ENCODE assay signal across 8 mouse cellular contexts in the genomic region with DNA sequence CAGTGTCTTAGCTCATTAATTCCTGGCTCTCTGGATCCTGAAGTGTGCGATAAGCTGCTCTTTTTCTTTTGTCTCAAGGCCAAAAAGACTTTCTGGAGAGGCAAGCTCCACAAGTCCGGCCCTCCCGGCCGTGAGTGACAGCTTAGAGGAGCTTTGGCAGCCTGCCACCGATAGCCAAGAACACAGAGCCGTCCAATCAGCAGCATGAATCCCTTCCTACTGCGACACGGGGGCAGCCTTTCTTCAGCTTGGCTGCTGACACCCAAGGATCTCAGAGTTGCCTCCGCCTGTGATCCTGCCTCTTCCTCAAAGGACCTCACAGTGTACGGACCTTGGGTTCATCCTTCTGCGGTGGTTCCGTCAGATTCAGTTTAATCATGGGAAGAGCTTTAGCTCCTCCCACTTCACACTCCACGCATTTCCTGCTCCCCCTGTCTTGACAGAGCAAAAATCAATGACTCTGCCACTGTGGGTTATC. TPM values are rescaled to one million over a fixed set of nuclear protein-coding genes. Genes with fewer than 3 reads are reported as not detected.
DNase-seq lines count a peak whose midpoint lies in the region; ATAC-seq lines count a peak whose summit lies in the region.

No protein-coding gene starts in this region.

- H3K9me3 ChIP-seq in forebrain, embryonic 10.5 days = peaks cover 11% of the 10 kb centered on the region; the same call in 1 of the 2 replicates
- no peaks in the 10 kb centered on the region for H3K9me3 ChIP-seq in heart, embryonic 15.5 days (replicated peaks)
- H3K9me3 ChIP-seq in liver, embryonic 13.5 days (replicated peaks) = no peaks in the 10 kb centered on the region
- H3K9me3 ChIP-seq in stomach, embryonic 14.5 days (ENCODE audit: control insufficient read depth, low read depth, low read length) = no peaks in the 10 kb centered on the region

- H3K4me3 ChIP-seq in forebrain, embryonic 10.5 days = peak overlapping the region; percentile 48
- H3K4me3 ChIP-seq in heart, embryonic 15.5 days = peak overlapping the region; percentile 45
- H3K4me3 ChIP-seq in liver, embryonic 13.5 days (replicated peaks) = peak overlapping the region; percentile 45
- peak overlapping the region; percentile 15 for H3K4me3 ChIP-seq in stomach, embryonic 14.5 days (ENCODE audit: low read depth, low read length)

- peak overlapping the region; percentile 66 for H3K4me2 ChIP-seq in heart, embryonic 15.5 days
- peak overlapping the region; percentile 58 for H3K4me2 ChIP-seq in liver, embryonic 13.5 days
- peak overlapping the region; percentile 52 for H3K4me2 ChIP-seq in stomach, embryonic 14.5 days (replicated peaks; ENCODE audit: low read depth, low read length)

- H3K4me1 ChIP-seq in forebrain, embryonic 10.5 days = peaks cover 66% of the 10 kb centered on the region
- H3K4me1 ChIP-seq in heart, embryonic 15.5 days (replicated peaks) = peaks cover 41% of the 10 kb centered on the region
- H3K4me1 ChIP-seq in liver, embryonic 13.5 days (replicated peaks) = peaks cover 45% of the 10 kb centered on the region
- peaks cover 24% of the 10 kb centered on the region for H3K4me1 ChIP-seq in stomach, embryonic 14.5 days (ENCODE audit: control insufficient read depth, insufficient read depth, low read length)

- H3K9ac ChIP-seq in heart, embryonic 15.5 days = peak overlapping the region; percentile 39
- peak overlapping the region; percentile 49 for H3K9ac ChIP-seq in liver, embryonic 13.5 days
- H3K9ac ChIP-seq in stomach, embryonic 14.5 days (replicated peaks; ENCODE audit: low read depth, low read length) = no peak overlapping the region

- no peaks in the 10 kb centered on the region for H3K27me3 ChIP-seq in forebrain, embryonic 10.5 days (ENCODE audit: poor library complexity, severe bottlenecking)
- H3K27me3 ChIP-seq in heart, embryonic 15.5 days = no peaks in the 10 kb centered on the region
- no peaks in the 10 kb centered on the region for H3K27me3 ChIP-seq in liver, embryonic 13.5 days
- no peaks in the 10 kb centered on the region for H3K27me3 ChIP-seq in stomach, embryonic 14.5 days (ENCODE audit: control insufficient read depth, insufficient read depth, low read length)

- peak; percentile 83 for DNase-seq in CD4-positive helper T cell, adult 2 months (ENCODE audit: low read depth, low spot score)
- DNase-seq in c-Kit-negative CD71-positive TER-119-positive erythroid progenitor cells, embryonic 14.5 days (ENCODE audit: low read depth, low spot score) = peak; percentile 4
- DNase-seq in forebrain, embryonic 10.5 days (ENCODE audit: extremely low spot score, low spot score) = peak; percentile 91
- DNase-seq in kidney, postnatal 14 days = peak; percentile 98
- DNase-seq in liver, embryonic 13.5 days = peak; percentile 66
- DNase-seq in natural killer cell, adult 2 months (ENCODE audit: low spot score in 2 of 2) = peak; percentile 72 to 74

- peak overlapping the region; percentile 94 for H3K27ac ChIP-seq in forebrain, embryonic 10.5 days
- peak overlapping the region; percentile 93 for H3K27ac ChIP-seq in heart, embryonic 15.5 days
- H3K27ac ChIP-seq in liver, embryonic 13.5 days = peak overlapping the region; percentile 78
- H3K27ac ChIP-seq in stomach, embryonic 14.5 days (ENCODE audit: low read length) = peak overlapping the region; percentile 92

- ATAC-seq in heart, embryonic 15.5 days (replicated peaks; ENCODE audit: insufficient number of reproducible peaks, insufficient read depth, low FRiP score, low read depth) = peak; percentile 89
- ATAC-seq in liver, embryonic 13.5 days (ENCODE audit: low read depth) = peak; percentile 76
- peak; percentile 88 for ATAC-seq in stomach, embryonic 14.5 days (ENCODE audit: insufficient number of reproducible peaks, insufficient read depth, low FRiP score, low read depth)

- peaks cover 11% of the 10 kb centered on the region for H3K36me3 ChIP-seq in forebrain, embryonic 10.5 days (replicated peaks)
- H3K36me3 ChIP-seq in heart, embryonic 15.5 days = peaks cover 3% of the 10 kb centered on the region; the same call in 1 of the 2 replicates
- 0 out of 2 replicates have a peak, but pooled peaks cover 3% of the 10 kb centered on the region for H3K36me3 ChIP-seq in liver, embryonic 13.5 days
- no peaks in the 10 kb centered on the region for H3K36me3 ChIP-seq in stomach, embryonic 14.5 days (ENCODE audit: control insufficient read depth, insufficient read depth, low read length)

- WGBS in forebrain, embryonic 10.5 days = 1% methylated on average over 13 of the region's 13 CpGs
- under 1% methylated on average over 13 of the region's 13 CpGs for WGBS in heart, embryonic 15.5 days
- WGBS in liver, embryonic 13.5 days (ENCODE audit: insufficient replicate concordance) = under 1% methylated on average over 13 of the region's 13 CpGs
- WGBS in stomach, embryonic 14.5 days = under 1% methylated on average over 13 of the region's 13 CpGs

RNA-seq across cellular contexts. Expression of a gene that starts 57.9 kb away (rescaled TPM):
- 5.6 TPM in 2 replicates for polyA plus RNA-seq in forebrain, embryonic 10.5 days (2016; fragmentation: Nextera tagmentation; extraction: Ambion mirVana)
- 1.9 and 2.9 TPM in 2 replicates for polyA plus RNA-seq in heart, embryonic 15.5 days (2015; fragmentation: Nextera tagmentation; extraction: Ambion mirVana)
- polyA plus RNA-seq in liver, embryonic 13.5 days (2015; fragmentation: Nextera tagmentation; extraction: Ambion mirVana) = 0.69 and 1.1 TPM in 2 replicates
- 8.6 and 9.3 TPM in 2 replicates for polyA plus RNA-seq in stomach, embryonic 14.5 days (2014; fragmentation: Nextera tagmentation; extraction: Ambion mirVana)

Comparison
In these comparisons a context has a peak if more than half of its experiments do, and no peak if none do; other contexts are left out.
1. Peak in every context shown above with its lines: DNase-seq, ATAC-seq, H3K4me3 ChIP-seq and H3K27ac ChIP-seq.
2. DNase-seq: peak in every context shown above with its lines; median percentile 98 in kidney, postnatal 14 days; 91 in forebrain, embryonic 10.5 days; 83 in CD4-positive helper T cell, adult 2 months; 73 in natural killer cell, adult 2 months; 66 in liver, embryonic 13.5 days; 4 in c-Kit-negative CD71-positive TER-119-positive erythroid progenitor cells, embryonic 14.5 days.